Mouse (Mus musculus): ENCODE results near the gene Clcnkb.

- no peak for TF ChIP-seq CTCF (IDR thresholded peaks at IDR 0.05; ENCODE audit: low read depth)
- no peak for TF ChIP-seq EP300 (optimal IDR thresholded peaks at IDR 0.05)
Observed at GRCm38 (mm10) chr4:141426796-141427745, 11.3 kb upstream of the Clcnkb start.

Data from stomach, postnatal 0 days (tissue).